Mouse (Mus musculus) brain, embryonic 18.5 days (tissue): Measurements from ENCODE around the gene Glrx2.
"Not testable (repeated sequence)": the region's sequence is repeated elsewhere in the genome, so short reads cannot be mapped to it uniquely, and the experiment has no call there.

Experiments
- DNase-seq: peaks from one replicate; pipeline ENCODE4 v3.0.0-alpha.2; 2012; ENCODE audit warnings: low read depth, low spot score

Glrx2 gene

DNA sequence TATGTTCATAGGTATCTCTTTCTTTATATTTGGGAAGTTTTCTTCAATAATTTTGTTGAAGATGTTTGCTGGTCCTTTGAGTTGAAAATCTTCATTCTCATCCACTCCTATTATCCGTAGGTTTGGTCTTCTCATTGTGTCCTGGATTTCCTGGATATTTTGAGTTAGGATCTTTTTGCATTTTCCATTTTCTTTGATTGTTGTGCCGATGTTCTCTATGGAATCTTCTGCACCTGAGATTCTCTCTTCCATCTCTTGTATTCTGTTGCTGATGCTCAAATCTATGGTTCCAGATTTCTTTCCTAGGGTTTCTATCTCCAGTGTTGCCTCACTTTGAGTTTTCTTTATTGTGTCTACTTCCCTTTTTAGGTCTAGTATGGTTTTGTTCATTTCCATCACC, at the start of gene Glrx2:
Gene Glrx2, plus strand, starts transcription at position 301 of the 400 bp plus-strand sequence.
- DNase-seq: not testable (repeated sequence)

DNA sequence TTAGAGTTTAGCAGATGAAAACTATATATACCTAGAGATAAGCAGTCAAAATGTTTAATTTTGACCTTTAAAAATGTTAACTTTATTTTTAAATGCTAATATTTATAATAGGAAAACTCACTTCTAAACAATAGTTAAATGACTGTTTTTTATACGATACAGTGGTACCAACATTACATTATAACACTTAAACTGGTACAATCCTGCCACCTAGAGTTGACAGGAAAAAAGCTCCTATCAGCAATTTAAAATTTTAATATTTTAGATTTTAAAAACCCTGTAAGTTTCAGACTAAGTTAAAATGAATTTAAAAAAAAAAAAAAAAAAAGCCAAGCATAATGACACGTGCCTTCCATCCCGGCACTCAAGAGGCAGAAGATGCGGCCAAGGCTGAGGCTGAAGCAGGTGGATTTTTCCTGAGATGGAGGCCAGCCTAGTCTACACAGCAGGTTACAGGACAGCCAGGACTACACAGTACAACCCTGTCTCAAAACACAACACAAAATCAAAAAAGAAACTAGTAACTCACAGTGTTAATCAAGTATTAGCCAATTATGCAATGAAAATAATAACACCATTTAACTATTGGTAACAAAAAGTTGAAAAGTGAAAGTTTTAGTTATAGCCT, 40.3 kb upstream of the Glrx2 start:
- peak; percentile 22 for DNase-seq

DNA sequence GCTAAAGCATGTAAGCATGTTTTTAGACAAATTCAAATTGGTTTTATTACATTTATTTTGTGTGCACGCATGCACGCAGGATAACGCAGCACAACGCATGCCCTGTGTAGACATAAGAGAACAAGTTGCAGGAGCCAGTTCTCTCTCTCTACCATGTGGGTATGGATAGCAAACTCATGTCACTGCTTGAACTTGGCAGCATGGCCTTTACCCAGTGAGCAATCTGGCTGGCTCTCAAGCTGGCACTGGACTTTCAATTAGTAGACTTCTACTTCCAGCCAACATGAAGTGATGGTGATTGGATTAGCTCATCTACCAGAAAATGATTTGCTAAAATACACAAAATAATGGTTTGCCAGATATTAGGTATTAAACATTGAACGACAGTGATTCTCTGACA, 35.0 kb upstream of the Glrx2 start:
- DNase-seq: no peak

DNA sequence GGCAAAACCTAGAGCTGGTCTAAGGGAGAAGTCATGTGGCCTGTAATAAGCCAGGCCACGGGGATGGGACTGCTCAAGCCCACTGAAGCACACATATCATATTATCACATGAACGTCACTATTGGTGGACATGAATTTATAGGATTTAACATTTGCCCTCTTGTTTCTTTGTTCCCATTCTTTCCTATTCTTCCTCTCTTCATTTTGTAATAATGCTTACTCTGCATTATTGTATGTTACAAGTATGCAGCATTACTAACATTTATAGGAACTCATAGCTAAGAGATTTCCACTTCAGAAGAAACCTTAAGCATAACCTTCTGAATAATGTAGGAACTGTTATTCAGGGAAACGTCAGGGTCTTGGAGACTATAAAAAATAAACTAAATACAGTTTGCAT, 31.3 kb upstream of the Glrx2 start:
- DNase-seq: no peak

DNA sequence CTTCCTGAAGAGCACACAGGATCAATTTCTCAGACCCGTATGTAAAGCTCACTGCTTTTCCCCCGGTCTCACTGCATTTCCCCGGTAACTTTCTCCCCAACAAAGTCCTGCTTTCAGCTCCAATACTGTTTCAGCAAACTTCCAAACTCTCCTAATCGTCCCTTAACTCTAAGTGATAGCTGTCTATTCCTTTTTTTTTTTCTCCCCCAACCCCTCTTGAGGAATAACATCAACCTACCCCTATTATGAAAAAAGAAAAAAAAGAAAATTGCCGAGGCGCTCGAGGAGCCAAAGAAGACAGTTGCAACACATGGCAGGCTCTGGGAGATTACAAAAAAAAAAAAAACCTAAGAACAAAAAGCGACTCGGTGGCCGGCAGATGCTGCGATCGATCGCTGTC, 14.4 kb upstream of the Glrx2 start:
- DNase-seq: no peak

DNA sequence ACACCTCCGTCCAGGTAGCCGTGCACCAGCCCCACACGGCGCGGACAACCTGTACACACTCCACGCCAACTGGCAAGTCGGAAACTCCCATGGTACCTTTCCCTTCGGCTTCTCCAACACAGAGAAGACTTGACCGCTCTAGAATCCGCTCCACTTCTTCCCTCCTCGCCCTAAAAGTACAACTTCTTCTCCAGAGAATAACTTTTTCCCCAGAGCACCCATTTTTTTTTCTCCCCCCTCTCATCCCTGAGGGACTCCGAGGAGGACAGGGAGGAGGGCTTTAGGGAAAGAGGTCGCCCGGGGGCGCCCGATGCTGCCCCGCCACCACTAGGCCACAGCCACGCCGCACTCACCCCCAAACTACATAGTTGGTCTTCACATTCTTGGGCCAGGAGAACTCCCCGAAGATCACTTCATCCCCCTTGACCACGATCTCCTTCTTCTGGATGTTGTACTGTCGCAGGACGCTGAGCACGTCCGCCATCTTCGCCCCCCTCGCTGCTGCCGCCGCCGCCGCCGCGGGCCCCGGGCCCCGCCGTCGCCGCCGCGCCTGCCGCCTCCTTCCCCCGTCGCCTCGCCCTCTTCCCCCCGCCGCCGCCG, 13.9 kb upstream of the Glrx2 start:
- no peak for DNase-seq

DNA sequence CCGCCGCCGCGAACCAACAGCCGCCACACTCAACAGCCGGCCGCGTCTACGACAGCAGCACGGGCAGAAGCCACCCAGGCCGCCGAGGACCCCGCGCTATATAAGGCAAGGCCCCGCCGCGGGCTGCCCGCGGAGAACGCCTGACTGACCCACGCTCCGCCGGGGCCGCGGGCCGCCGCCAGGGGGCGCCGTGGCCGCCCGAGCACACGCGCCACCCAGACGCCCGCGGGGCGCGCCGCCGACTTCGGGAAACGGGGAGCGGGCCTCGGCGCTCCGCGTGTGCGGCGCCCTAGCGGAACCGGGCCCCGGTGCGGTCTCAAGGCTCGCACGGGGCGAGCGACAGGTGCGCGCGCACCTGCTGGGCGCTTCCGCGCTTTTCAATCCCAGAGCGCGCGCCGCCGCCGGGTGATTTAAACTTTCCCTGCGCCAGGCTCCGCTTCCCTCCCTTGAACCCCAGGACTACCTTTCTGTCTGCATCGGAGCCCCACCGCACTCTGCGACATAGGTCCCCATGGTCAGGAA, 13.3 kb upstream of the Glrx2 start, which contains the start of gene Cdc73:
Gene Cdc73, minus strand, starts transcription at position 153 of the 522 bp plus-strand sequence.
- DNase-seq: peak; percentile 68

DNA sequence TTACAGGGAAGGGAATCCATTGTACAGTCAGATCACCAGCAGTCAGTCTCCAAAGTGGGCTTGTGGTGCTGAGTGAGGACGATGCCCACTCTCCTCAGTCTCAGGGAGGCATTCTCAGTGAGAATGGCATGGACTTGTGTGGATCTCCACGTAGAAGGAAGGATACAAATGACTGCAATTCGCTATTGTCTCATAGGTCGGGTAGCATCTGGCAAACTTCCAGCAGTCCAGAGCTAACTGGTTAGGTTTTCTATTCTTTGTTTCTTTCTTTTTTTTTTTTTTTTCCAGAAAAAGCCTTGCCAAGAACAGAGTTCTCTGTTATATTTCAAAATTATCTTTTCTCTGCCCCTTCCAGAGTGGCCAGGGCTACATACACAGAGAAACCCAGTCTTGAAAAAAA, 9.1 kb upstream of the Glrx2 start:
- DNase-seq: no peak

DNA sequence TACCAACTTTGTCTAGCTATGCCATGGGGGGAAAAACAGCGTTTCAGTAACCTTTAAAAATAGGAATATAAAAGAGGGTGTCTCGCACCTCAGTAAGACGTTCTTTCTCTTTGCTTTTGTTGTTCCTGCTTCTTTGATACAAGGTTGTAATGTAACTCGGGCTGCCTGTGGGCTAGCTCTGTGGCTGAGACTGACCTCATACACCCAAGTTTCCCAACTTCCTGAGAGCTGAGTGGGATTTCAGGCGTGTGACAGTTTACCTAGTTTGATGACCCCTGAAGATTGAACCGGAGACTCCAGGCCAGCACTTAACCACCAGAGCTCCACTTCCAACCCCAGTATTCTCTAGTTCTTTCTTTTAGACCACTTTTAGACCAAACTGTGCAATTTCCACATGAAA, 7.8 kb upstream of the Glrx2 start:
- DNase-seq: no peak

DNA sequence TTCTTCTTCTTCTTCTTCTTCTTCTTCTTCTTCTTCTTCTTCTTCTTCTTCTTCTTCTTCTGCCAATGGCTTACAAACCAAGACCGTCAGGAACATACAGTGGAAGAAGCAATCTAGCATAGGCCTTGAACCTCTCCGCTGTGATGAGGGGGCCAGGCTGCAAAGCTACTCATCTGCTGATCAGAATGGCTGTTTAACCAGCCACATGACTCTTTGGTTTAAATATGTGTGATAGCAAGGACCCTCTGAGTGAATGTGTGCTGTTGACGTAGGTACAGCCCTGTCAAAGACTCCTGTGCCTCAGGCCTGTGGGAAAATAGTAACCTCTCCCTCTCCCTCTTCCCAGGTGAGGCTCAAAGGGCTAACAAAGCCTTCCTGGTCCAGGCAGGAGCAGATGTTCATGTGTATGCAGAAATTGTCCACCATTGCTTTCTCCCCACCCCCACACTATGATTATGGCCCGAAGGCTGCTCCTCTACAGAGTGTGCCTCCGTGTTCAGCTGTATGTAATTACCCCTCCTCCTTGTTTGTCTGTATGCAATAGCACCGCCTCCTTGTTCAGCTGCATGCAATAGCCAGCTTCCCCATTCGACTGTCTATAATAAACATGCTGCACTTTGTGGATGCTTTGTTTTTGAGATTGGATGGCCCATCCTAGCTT, 6.0 kb upstream of the Glrx2 start:
- no peak for DNase-seq

DNA sequence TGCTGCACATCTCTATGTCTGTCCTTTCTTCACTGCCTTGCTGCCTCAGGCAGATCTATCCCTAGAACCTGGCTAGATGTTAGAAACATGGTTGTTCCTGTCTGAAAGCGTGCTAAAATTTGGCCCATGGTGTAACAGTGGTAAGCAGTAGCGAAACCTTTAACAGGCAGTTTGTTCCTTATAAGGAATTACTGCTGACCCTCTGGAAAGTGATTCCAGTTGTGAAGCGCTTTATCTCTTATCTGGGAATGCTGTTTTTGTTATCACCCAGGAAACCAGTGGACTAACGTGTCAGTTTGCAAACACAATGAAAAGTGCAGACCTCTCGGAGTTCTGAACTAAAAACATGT, 5.5 kb upstream of the Glrx2 start:
- no peak for DNase-seq

DNA sequence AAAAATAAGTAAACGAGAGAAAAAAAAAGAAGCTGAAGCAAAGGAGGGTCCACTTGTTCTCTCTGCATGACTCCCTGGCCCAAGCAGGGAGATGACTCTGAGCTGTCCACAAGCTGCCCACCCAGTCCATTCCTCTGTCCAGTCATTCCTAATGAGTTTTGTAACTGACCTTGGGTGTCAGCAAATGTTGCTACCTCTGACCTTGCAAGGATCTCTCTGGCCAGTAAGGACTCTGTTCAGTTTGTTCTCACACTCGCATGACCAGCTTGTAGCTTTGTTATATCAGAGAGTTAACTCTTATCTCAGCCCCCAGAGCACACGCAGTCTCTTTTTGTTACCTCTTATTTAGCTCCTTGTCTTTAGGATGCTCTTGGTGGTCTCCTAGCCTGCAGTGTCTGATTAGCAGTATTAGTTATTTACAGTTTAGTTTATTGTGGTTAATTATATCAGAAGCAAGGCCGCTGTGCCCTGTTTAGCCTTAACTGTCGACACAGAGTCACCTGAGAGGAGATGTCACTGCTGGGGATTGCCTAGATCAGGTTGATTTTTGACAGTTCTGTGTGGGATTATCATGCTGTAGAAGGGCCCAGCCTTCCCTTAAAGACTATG, 8.4 kb downstream of the Glrx2 start:
- no peak for DNase-seq

DNA sequence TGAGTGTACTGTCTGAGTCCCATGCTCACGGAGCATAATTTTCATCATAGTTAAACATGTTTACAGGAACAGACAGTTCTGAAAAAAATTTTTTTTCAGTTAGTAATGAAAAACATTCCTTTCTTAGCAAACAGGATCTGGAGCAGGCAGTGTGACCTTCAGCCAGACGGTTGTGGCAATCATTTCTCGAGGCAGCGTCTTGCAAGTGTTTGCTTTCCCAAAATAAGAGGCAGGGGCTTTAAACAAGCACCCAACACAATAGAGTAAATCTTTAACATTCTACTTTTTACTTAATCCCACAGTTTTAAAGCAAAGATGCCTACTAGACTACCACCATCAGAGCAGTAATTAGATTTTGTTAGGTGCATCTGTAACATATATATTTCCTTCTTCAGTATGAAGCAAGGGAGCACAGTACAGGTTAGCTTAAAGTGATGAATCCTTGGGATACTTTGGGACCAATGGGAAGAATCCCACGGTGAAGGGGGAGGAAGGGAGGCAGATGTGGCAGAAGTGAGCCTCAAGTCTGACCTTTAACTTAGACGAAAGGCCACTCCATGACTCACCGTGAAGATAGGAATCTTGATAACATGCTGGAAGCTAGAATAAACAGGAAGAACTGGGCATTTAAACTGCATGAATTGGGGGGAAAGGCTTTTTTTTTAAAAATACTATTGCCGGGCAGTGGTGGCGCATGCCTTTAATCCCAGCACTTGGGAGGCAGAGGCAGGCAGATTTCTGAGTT, 11.7 kb downstream of the Glrx2 start:
- DNase-seq: no peak

DNA sequence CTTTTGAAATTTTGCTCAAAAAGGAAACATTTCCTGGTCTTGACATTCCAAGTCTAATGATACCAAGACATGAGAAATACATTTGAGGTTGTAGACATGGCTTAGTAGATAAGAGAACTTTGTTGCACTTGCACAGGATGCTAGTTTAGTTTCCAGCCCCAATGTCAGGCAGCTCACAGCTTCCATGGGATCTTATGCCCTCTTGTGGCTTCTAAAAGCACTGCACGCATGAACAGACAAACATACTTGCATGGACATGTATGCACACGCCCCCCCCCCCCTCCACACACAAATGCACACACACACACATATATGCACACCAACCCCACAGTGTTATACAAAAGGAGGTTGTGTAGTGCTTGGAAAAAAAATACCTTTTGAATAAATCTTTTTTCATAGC, 14.8 kb downstream of the Glrx2 start:
- DNase-seq: no peak

DNA sequence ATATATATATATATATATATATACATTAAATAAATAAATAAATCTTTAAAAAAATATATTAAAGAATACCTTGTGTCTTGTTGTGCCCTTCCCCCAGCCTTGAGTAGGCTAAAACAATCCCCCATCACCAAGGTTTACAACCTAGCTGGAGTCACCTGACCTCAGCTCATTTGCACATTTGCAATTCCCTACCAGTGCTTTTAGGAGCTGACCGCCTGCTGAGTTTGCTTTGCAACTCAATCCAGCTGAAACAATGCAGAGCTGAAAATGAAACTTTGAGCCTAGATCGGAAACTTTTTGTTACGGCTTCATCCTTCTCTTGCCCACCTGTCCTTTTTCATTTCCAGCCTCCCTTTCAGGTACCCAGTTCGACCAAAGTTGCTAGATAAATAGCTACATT, 15.6 kb downstream of the Glrx2 start:
- no peak for DNase-seq

DNA sequence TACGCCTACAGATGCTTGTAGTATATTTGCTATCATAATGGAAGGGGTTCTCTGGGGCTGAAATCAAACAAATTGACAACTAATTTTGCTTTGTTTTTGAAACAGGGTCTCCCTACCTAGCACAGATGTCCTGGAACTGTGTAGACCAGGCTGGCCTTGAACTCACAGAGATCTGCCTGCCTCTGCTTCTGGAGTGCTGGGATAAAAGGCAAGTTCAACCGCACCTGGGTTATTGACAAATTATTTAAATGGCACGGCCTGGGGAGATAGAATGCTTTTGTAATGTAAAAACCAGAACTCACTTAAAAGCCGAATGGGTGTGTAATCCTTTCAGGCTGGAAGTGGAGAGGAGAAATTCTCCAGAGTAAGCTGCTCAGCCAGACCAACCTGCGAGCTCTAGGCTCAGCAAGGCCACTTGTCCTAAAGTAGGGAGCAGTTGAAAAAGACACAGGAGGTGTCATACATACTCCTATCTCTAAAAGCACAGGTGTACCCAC, 17.8 kb downstream of the Glrx2 start:
- no peak for DNase-seq

DNA sequence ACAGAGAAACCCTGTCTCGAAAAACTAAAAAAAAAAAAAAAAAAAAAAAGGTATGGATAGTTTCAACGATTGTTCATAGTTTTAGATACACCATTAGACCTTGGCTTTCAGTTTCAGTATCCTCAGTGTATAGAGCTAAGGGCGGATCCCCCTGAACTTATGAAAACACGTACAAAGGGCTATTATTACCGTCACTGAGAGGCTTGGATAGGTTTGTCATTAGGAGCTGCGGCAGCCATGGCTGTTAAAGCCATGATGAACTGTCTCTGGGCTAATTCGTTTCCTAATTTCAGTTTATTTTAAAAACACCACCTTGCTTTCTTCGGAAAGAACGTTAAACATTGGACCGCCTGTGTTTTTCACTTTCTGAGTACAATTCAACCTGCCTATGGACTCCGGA, 22.7 kb downstream of the Glrx2 start:
- no peak for DNase-seq

DNA sequence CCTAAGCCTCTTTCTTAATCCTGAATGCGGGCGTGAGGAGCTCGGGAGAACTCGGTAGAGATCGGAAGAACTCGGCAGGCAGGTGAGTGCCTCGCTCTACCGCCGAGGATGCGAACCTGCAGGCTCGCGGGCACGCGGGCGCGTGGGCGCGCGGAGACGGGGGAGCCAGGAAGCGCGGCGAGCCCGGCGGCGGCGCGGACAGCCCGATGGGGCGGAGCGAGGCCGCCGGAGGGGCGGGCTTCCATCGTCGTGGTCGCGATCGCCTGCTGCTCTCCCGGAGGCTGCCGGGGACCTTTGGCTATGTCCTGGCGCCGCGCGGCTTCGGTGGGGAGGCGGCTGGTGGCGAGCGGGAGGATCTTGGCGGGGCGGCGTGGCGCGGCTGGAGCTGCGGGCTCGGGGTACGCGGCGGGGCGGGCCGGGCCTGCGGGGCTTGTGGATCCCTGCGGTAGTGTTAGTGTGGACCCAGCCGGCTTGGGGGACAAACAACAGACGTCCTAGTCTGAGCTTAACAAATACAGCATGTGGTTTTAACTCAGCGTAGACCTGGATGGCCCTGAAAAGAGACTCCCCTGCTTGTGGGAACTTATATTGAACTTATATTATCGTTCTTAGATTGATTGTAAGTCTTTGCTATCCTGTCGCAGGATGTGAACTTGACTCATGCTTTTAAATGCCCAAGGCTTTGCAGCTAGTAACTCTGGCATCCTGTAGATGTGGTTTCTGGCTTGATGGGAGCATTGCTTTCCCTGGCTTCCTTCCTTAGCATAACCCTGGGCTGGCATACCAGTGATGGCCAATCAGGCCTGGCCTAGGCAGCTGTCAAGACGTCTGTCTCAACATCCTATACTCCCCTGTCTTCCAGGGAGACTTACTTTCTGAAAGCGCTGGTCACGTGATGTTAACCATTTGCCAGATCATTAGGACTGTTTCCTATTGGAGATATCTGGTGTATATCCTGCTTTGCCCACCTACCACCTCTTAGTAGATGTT, 23.5 kb downstream of the Glrx2 start:
- DNase-seq: peak; percentile 82

DNA sequence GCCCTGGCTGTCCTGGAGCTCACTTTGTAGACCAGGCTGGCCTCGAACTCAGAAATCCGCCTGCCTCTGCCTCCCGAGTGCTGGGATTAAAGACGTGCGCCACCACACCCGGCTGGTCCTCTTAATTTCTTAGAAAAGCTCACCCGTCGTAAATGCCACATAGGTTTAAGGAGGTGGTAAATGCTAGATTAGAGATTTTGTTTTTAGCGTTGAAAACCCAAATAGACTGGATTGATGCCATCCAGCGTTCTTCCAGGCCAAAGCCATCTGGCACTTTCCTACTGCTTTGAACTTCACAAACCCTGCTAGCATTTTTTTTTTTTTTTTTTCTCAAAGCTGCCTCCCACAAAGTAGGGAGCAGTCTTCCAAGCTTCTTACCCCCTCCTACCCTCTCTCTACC, 24.4 kb downstream of the Glrx2 start:
- no peak for DNase-seq

DNA sequence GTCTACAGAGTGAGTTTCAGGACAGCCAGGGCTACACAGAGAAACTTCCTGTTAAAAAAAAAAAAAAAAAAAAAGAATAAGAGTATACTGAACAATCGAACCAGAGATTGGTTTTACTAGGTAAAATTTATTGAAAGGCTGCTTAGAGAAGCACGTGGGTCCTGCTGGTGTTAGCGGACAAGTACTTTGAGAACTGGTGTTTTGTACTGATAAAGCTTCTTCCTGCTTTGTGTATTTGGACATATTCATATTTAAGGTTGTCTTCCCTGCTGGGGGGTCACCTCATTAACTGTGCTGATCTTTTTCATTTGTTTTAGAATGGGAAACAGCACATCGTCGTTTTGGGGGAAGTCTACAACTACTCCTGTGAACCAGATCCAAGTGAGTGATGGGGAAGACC, 25.2 kb downstream of the Glrx2 start:
- no peak for DNase-seq

DNA sequence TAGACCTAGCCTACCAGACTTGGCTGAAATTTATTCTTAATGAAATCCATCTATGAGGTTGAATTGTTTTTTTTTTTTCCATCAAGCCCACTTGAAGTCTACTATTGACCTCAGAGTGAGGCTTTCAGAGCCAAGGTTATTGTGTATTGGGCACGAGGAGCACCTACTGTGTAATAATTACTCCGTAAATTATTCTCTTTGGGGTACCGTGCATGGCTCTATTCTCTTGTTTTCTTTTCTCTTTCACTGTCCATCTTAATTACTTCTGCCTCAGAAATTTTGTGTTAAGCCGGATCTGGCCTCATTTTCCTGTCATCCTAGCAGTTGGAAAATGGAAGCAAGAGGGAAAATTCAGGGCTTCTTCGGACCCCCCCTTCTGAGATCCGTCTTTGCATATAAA, 26.0 kb downstream of the Glrx2 start:
- no peak for DNase-seq
